Mouse (Mus musculus) kidney, postnatal 10 days (tissue): ENCODE measurements at regions not wholly inside any gene's neighbourhood (a gene's known extent, or its start where the extent isn't known, plus 50 kb on each side); places are given as distances from the start of the nearest gene placed in this dataset.
A peak's percentile ranks its signal among the peaks of the same experiment; 100 is the strongest.

Experiments used
- DNase-seq: peaks from one replicate; pipeline ENCODE4 v3.0.0; 2021; ENCODE audit warnings: mixed read lengths

DNA sequence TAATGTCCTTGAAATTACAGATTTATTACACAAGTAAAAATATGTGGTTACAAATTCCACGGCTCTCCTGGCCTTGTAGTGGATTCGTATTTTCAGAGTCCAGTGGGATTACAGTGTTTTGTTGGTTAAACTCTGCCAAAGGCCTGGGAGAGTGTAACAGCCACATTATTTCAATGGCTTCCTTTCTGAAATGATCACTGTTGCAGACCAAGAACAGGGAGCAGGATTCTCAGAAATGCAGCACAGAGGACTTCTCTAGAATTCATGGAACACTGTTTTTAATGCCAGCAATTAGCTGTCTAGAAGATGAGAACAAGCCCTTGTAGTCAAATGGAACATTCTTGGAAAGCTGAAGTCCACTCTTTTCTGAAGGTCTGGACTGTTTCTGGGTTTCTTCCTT lies 505.8 kb upstream of the Adgrl2 start:
- no peak for DNase-seq

DNA sequence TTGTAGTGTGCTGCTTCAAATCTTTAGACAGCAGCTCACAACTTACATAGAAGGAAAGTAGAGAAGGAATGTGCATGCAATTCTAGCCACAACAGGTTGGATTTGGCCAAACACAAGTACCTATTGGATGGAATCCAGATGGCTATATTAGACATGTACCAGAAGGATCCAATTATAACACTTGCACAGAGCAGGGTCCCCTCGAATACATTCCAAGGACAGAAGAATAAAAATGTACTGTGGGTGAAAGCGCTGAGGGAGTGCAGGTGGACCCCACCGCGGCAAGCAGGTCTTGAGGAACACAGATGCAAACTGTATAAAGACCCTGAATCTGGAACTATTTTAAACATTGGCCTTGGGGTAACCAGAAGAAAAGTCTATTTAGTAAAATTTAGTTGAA lies 497.8 kb upstream of the Adgrl2 start:
- DNase-seq, result no peak

DNA sequence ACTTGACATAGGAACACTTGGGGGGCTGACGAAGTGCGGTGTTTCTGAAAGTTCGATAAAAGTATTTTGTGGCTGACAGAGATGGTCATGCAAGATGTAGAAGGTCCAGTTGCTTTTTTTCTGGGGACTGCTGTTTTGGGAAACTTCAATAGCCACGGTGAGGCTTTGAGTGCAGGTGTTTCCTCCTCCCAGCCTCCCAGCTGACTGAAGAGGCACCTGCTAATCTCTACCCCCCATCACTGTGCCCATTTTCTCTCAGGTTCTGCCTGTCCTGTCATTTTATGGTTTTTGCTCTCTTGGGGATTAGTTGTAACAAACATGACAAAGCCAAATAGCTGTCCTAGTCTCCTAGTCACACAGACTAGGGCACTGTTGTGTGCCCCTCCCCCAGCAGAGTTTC lies 495.1 kb upstream of the Adgrl2 start:
- no peak for DNase-seq

DNA sequence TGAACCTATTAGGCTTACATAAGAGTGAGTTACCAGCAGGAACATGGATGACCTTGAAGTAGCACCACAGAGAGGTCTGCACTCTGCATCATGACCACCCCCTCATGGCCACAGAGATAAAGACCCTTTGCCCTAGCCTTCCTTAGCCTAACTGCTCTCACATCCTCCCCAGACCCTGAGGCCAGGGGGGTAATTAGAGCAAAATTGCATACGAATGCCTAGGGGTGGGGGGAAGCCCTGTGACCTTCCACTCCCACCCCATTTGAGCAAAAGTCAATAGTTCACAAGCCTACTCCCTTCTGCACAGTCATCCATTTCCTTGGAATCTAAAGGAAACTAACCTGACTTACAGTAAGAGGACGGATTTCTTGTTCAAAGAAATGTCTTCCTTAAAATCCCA lies 494.0 kb upstream of the Adgrl2 start:
- DNase-seq, result no peak

DNA sequence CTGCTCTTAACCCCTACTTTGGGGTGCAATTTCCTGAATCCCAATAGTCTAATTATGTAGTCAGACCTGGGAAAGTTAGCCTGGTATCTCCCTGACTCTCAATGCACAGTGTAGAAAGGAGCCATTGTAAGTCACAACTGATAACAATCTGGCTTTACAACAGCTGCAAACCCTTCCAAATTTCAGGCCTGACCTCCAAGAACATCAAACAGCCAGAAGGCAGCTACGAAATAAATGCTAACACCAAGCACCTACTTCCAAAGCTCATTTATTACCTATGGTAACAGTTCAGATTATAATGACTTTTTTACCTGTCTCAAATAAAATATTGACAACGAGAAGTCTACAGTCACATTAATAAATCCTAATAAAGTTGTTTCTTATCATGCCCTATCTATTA lies 485.8 kb upstream of the Adgrl2 start:
- DNase-seq, result no peak

DNA sequence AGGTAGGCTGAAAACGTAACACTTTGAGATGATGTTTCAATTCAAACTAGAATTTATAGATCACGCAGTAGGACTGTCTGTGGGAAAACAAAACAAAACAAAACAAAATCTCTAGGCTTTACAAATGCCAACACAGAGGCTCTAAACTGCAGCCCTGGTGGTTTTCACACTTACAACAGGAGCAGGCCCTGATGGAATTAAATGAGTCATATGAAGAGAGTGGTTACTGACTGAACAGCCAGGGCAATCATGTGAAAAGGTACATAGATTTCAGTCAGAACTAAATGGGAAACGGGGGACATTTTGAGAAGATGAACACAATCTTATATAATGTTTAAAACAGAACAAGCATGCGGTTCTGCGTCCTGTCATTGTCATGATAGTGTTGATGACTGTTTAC lies 476.6 kb upstream of the Adgrl2 start:
- no peak for DNase-seq

DNA sequence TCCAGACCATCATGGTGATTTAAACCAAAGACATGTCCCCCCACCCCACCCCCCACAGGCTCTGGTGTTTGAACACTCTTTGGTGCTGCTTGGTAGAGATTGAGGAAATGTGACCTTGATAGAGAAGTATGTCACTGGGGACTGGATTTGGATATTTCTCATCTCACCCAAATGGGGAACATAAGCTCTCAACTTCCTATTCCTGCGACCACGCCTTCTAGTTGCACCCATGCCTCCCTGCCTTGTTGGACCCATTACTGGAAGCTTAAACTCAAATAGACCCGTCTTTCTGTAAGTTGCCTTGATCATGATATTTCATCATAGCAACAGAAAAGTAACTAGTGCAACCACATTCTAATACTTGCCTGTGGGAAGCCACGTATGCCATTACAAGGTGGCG lies 474.2 kb upstream of the Adgrl2 start:
- DNase-seq, result no peak

DNA sequence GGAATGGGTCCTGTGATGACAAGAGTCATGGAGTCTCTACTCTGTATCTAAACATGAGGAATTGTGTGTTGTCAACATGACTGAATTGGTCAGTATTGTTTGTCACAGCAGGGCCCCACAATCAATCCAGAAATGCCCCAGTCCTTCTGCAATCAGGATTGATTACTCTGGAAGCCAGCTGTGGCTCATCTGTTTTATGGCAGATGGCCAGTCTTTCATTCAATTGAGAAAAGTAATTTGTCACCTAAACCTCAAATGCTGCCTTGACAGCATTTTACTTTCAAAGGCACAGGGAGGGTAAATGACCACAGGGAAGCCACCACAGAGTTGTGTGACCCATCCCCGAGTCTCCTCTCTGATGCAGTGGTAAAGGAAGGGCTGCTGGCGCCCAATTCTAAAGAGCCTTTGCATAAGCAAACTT lies 471.8 kb upstream of the Adgrl2 start:
- DNase-seq, result no peak

DNA sequence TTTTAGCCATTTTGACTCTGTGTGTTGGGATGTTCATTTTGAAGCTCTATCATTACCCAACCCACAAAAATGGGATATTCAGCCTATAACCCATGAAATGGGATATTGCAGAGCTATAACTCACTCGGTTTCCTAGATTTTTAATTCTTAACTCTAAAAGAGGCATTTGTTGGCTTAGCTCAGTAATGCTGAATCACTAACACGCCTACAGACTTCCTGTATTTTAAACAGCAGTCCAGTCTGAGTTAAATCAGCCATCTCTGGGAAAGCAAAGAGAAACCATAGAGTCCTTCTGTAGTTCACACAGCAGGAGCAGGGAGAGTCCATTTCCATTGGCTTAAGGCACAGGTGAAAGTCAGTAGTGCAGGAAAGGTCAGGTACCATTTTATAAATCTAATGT lies 471.3 kb upstream of the Adgrl2 start:
- DNase-seq, result no peak

DNA sequence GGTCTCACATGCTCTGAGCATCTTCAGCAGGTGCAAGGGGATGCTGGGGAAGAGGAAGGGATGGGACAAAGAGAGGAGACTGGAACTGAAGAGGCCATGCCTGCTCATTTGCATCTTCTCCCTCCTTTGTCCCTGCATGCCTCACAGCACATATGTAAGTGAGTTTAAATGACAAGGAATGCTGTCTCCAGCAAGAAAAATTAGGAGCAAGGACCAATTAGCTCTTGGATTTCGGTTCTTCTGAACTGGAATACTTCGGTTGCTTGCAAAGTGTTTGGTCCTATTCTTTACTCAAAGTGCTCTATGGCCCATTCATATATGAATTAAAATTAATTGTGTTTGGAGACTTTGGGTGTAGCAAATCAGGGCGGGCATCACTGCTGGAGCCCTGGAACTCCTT lies 459.0 kb upstream of the Adgrl2 start:
- no peak for DNase-seq

DNA sequence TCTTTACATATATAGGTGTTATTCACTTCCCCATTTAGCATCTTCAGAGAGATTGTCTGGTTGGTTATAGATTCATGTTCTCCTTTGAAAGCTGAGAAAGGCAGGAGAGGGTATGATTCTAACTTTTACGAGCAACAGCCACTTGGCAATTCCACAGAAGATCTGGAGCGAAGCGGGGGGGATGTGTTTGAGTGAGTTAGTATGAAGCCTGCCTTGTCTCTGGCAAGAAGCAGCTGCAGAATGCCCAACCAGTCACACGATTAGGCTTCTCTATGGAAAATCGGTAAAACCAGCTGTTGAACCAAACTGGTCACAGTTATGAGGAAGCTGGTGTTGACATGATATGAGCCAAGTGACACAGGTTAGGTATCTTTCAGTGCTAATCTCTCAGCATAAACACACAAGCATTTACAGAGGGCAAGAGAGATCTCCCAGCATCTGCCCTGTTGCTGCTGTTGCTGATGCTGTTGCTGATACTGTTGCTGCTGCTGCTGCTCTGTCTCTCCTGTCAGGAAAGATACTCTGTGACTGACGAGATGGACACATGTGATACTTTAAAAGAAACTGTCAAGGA lies 455.7 kb upstream of the Adgrl2 start:
- DNase-seq, result no peak

DNA sequence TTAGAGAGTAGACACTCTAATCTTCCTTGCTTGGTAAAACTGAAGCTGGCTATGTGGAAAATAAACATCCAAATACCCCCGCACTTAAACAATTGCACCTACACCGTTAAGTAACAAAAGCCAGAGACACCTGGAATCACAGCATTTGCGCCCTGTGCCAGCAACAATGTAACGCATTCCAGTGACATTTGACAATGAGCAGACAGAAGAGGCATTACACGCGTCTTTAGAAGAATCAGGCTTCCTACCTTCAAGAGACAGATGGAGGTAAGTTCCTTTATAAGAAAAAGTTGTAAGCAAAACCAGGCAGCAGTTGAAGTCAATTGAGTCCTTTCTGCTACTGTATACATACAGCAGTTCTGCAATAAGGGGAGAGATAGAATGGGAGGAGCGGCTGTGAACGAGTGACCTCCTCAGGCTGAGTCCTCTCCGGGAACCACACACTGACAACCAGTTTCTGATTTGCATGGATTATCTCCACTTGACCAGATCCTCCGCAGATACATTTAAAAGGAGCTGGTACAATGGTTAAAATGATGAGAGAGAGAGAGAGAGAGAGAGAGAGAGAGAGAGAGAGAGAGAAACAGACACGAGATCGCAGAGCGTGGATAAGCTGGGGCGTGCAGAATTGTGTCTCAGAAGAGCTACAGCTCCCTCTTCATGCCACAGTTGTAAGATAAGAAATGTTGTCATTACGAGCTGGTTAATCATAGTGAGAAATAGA lies 454.7 kb upstream of the Adgrl2 start:
- peak; percentile 46 for DNase-seq

DNA sequence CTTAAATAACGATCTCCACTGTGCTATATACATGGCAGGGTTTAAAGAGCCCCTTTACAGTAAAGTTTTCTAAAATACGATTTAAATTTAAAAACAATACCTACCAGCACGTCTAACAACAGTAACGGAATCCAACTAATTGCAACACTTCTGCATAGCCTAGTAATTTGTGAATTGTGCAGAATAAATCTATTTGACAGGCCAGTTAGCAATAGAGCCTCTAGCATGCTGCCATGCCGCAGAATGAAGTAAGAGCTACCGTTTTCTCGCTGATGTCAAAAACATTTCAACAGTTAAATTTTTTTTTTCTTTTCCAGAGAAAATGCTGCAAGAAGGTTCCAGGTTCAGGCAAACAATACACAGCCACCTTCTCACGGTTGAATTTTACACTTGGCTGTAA lies 454.0 kb upstream of the Adgrl2 start:
- DNase-seq, result no peak

DNA sequence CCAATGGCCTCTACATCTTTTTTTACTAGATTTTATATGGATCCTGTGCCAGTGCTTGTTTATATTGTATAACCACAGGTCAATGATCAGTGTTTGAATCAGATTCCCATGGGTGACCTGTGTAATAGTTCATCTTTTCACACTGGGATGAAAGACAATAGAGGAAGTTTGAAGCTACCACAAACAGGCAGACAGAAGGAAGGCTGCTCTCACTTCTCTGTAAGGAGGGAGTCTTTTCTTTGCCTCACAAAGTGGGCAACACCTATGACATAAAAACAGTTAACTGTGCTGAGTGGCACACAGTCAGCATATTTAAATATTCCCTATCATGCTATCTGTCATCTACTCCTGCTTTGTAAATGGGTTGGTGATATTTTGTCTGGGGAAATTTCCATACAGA lies 450.9 kb upstream of the Adgrl2 start:
- DNase-seq, result no peak

DNA sequence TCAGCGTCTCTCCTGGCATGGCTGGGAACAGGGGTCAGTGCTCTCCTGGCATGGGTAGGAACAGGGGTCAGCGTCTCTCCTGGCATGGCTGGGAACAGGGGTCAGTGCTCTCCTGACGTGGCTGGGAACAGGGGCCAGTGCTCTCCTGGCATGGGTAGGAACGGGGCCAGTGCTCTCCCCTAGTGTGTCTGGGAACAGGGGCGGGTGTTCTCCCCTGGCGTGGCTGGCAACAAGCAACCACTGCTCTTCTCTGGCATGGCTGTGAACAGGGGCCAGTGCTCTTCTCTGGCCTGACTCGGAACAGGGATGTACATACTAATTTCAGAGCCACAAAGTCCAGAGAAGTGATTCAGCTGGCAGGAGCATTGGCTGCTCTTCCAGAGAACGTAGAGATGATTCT lies 447.4 kb upstream of the Adgrl2 start:
- no peak for DNase-seq

DNA sequence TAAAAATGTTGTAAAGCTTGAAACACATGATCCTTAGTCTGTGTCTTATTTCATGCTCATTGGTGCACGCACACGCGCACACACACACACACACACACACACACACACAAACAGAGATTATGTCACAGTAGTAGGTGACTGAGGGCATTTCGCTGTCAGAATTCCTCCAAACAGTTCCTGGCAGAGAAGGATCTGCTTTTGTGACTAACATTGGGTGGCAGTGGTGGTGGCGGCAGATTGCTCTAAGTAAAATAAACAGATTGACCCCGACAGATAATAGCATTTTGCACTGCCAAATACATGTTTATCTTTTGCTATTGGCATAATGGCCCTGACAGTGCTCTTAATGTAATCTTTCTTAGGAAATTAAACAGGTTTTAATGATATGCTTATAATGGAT lies 446.6 kb upstream of the Adgrl2 start:
- DNase-seq, result no peak

DNA sequence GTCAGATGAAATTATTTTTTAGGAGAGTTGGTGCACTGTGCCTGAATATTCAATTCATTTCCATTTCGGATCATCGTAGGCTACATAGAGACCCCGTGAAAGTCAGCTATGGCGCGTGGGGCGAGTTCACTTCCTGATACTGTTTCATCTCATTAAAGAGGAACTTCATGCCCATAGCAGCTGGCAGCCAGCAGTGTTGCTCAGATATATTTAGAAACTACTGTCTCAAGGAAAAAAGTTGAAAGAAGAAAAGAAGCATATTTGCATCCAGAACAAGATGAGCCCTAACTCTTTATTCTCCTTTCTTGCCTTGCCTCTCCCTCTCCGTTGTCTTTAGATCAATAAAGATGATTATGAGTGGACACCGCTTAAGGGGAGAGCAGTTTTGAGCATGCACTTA lies 446.1 kb upstream of the Adgrl2 start:
- no peak for DNase-seq

DNA sequence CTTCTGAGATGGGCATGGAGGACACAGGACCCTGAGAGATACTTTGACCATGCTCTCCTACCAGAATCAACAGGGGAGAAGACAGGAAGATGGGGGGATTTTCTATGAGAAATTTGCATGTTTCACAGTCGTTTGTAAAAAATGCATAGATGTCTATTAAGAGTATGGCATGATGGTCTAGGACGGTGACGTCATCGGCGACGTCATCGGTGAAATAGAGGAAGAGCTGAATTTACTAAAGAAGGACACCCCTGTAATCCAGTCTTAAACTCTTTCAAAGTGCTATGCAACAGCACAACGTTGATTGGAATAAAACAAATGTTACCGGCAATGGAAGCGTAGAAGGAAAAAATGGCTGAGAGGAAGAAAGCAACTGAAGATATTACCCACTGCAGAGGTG lies 441.4 kb upstream of the Adgrl2 start:
- no peak for DNase-seq

DNA sequence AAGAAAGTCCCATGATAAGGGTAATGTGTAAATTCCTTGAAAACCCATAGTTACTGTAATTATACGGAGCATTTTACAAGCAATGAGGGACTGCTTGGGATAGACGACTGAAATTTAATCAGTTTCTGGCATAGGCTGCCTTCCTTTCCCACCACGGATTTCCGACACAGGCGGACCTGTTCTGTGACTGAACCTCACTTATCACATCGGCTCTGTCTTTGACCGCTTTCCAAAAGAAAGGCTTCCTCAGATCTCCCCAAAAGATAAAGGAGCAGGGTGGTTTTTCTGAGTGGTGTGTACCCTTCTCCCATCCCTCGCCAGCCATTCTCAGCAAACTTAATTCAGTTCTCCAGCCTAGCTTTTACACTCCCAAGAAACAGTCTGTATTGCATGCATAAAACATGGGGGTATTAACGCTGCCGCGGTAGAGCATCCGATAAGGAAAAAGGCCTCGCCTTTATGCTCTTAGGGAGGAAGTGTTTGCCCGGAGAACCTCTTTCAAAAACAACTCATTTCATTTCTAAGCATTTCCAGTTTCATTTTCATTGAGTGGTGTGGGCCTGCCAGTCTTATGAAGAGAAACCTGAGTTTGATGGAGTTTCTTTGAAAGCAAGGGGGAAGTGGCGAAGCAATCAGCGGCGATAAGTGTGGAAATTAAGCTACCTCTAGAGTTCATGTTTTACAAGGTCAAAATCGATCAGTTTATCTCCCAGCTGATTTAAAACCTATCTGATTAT lies 435.8 kb upstream of the Adgrl2 start:
- DNase-seq, result no peak

DNA sequence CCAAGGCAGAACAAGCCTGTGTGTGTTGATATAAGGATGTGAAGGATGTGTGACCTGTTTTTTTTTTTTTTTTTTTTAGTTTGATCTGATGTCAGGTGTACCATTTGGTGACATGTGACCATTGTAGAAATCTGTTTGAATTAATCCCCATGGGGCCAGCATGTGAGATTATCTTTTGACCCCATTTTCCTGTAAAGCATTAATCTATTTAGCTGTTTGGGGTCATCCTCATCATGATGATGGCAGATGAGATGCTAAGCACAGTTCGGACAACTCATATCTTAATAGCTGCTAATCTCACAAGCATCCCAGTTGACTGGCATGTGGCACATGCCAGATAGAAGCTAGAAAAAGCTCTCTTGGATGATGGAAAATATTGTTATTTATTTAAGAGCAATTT lies 434.0 kb upstream of the Adgrl2 start:
- DNase-seq, result no peak

DNA sequence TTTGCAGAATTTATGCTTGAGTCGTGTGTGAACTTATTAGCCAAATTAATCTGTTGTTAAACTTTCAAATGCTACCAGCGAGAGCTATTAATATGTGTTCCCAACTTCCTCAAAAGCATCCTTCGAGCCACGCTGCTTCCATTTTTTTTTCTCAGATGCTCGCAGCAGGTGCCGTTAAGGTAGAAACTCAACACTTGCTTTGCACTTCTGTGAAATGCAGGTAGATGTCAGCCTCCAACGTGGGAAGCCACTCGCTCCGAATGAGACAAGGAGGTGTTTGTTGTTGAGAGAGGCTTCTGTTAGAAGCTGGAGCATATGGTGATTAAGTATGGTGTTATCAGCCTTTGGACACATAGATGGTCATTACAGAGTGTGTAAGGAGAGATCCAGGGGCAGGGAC lies 433.1 kb upstream of the Adgrl2 start:
- DNase-seq, result no peak

DNA sequence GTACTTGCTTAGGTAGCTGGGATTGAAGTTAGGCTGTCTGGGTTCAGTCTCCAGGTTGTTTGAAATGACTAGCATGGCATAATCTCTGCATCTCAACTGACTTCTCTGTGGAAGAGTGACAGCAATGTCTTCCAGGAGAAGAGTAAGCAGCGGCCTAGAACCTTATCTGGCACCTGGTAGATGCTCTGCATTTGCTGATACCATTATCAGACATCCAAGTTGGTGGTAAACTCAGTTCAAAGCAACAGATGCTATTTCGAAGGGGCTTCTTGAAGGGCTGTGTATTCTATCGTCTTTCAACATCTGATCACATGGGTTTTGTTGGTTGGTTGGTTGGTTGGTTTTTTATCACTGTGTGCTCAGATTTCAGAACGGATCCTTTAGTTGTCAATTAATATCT lies 424.7 kb upstream of the Adgrl2 start:
- DNase-seq, result no peak

DNA sequence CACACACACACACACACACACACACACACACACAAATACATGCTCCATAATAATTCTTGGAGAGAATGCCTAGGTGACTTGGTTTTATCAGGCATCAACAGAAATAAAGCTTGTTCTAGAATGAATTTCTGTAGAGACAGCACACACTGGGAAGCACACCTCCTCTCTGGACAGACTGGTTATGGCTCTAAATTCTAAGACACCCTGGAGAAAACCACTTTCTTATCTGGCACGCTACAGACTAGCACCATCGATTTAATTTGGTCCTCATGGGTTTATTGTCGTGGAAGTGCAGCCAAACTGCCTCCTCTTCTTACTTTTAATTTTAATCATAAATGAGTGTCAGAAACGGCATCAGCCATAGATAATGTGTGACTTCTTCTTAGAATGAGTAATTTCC lies 422.8 kb upstream of the Adgrl2 start:
- DNase-seq, result no peak

DNA sequence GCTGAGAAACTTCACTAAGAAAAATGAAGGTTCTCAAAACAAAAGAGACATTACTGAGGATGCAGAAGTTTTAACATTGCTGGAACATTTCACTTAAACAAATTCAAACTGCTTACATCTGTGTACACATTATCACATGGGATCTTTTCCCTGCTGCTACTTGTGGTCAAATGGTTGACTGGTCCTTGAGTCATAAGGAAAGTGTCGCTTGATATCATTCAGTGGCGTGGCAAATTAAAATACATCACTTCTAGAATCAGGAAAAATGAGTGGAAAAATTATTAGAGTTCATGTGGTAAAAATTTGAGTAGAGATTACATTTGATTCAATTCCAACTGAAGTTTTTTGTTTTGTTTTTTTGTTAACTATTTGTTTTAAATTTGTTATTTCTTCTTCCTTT lies 420.2 kb upstream of the Adgrl2 start:
- DNase-seq, result no peak

DNA sequence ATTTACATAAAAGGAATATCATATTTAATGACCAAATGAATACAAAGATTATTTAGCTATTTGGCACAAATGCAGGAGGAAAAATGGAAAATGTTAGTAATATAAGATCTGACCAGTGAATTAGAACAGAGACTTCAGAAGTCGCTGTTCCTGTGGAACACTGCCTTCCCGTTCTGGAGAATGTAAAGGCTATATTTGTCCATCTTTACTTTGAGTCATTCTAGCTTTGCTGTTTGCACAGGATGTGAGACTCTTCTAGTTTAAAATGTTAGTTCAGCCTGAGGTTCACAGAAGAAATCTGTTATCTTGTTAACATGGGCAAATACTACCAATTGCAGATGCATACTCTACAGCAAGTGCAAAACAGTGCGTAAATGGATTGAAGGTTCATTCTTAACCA lies 418.5 kb upstream of the Adgrl2 start:
- no peak for DNase-seq
